Mouse (Mus musculus) spleen, adult 2 months (tissue): ENCODE measurements at regions not wholly inside any gene's neighbourhood (a gene's known extent, or its start where the extent isn't known, plus 50 kb on each side); places are given as distances from the start of the nearest gene placed in this dataset.

Experiments used
- CTCF ChIP-seq: fragments of 200-500 bp; IDR thresholded peaks from 2 replicates; pipeline ENCODE4 v1.5.1; 2011; ENCODE audit warnings: mild to moderate bottlenecking, inconsistent platforms; ENCODE audit not compliant: insufficient read depth, insufficient read length, insufficient replicate concordance; ENCODE audit errors: extremely low read depth
- POLR2A ChIP-seq: fragments of 200-500 bp; IDR thresholded peaks from 2 replicates; pipeline ENCODE4 v1.6.1; 2011; ENCODE audit warnings: low read depth, low read length, inconsistent platforms

DNA sequence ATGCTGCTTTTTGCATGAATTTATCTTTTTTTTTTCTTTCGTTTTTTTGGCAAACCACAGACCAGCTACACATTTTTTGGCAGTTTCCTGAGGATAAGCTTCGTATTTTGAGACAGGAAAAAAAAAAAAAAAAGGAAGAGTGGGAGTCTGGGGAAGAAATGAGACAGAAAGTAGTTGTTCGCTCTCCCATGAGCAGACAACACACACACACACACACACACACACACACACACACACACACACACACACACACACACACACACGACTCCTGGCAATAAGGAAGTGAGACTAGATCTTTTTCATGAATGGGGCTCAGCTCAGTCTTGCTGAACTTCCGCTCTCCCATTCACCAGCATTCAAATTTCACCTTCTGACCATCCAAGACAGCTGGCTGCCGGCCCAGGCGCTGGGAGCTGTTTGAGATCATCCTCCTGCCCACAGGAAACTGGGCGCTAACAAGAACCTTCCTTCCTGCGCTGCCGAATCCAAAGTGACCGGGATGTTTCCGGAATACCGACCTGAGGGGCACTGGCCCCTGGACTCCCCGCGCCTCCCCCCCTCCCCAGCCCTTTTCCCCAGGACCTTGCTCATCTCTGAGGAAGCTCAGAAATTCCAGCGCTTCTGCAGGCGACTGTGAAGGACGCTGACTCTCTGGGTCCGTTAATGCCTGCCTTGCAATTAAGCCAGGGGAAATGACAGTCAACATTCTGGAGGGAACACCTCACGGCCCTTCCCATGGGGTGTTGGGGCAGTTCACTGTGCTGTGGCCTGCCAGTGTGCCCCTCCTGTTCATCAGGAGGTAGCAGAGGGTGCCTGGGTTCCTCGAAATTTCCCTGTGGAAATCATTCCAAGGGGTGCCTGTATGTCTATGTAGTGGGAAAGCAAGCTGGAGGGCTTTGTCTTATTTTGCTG is 114.2 kb upstream of the Ccnd2 start:
- no peak for TF ChIP-seq CTCF
- TF ChIP-seq POLR2A = no peak
